Comparison of ENCODE assay signal across 8 mouse cellular contexts in genomic region chr11:94135581-94136001, GRCm38 (mm10).
DNase-seq lines count a peak whose midpoint lies in the region; ATAC-seq and TF ChIP-seq lines count a peak whose summit lies in the region.

No protein-coding gene starts in this region.

- H3K4me2 ChIP-seq in stomach, embryonic 16.5 days (ENCODE audit: low read depth, low read length): no peak overlapping the region

- peaks cover 17% of the 10 kb centered on the region for H3K4me1 ChIP-seq in heart, adult 2 months (ENCODE audit: control insufficient read depth, insufficient read depth, low read length)
- peaks cover 39% of the 10 kb centered on the region for H3K4me1 ChIP-seq in stomach, embryonic 16.5 days (ENCODE audit: control insufficient read depth, insufficient read depth, low read length)

- no peaks in the 10 kb centered on the region for H3K79me2 ChIP-seq in heart, adult 2 months (replicated peaks; ENCODE audit: control insufficient read depth, insufficient read depth, low read length)

- peak overlapping the region; percentile 95 for H3K27ac ChIP-seq in heart, adult 2 months
- H3K27ac ChIP-seq in stomach, embryonic 16.5 days (ENCODE audit: low read length): peak overlapping the region; percentile 78; the same call in 1 of the 2 replicates

- peak overlapping the region; percentile 6; the same call in 1 of the 2 replicates for H3K9ac ChIP-seq in heart, adult 2 months (ENCODE audit: low read depth, low read length)
- H3K9ac ChIP-seq in stomach, embryonic 16.5 days (ENCODE audit: low read length): no peak overlapping the region

- TF ChIP-seq EP300 in heart, adult 2 months (IDR thresholded peaks at IDR 0.05; ENCODE audit: insufficient read depth, low read depth, low read length): no peak

- TF ChIP-seq POLR2A in heart, adult 2 months (IDR thresholded peaks at IDR 0.05; ENCODE audit: insufficient read depth, low read depth, low read length): no peak

- 54% methylated on average over 8 of the region's 8 CpGs for WGBS in heart, adult 2 months
- WGBS in stomach, embryonic 16.5 days: 68% methylated on average over 8 of the region's 8 CpGs

- ATAC-seq in stomach, embryonic 16.5 days (ENCODE audit: insufficient read depth, low FRiP score): no peak
- ATAC-seq in megakaryocyte, adult 5-6 weeks (ENCODE audit: poor library complexity, severe bottlenecking): no peak

- no peak for DNase-seq in heart, adult 2 months
- no peak for DNase-seq in heart, postnatal 36 days
- DNase-seq in right cerebral cortex, postnatal 14 days: peak; percentile 10
- DNase-seq in right cerebral cortex, adult 18-20 months: no peak
- DNase-seq in heart, postnatal 10 days: peak; percentile 38 to 42
- DNase-seq in left cerebral cortex, adult 18-20 months (ENCODE audit: low spot score in 2 of 2): no peak

- intact Hi-C loops in heart, adult 2 months (cut with DNase I): loop anchor here (2.0 kb wide), 2 partner anchors 13 to 23 kb away; no protein-coding TSS in a partner anchor
- intact Hi-C loops in heart, postnatal 36 days (cut with DNase I): loop anchor here (2.0 kb wide), 1 partner anchor 25 kb away; no protein-coding TSS in a partner anchor
- intact Hi-C loops in heart, postnatal 10 days (cut with DNase I): no loop called here

- no peaks in the 10 kb centered on the region for H3K27me3 ChIP-seq in heart, adult 2 months (ENCODE audit: control insufficient read depth, insufficient read depth, low read length)
- H3K27me3 ChIP-seq in stomach, embryonic 16.5 days (ENCODE audit: control insufficient read depth, insufficient read depth, low read length): no peaks in the 10 kb centered on the region

- no peak for TF ChIP-seq CTCF in heart, adult 2 months (IDR thresholded peaks at IDR 0.05)

- no peaks in the 10 kb centered on the region for H3K36me3 ChIP-seq in heart, adult 2 months (ENCODE audit: control insufficient read depth, insufficient read depth, low read length)
- no peaks in the 10 kb centered on the region for H3K36me3 ChIP-seq in stomach, embryonic 16.5 days (ENCODE audit: control insufficient read depth, insufficient read depth, low read length)

- H3K4me3 ChIP-seq in heart, adult 2 months: no peak overlapping the region
- H3K4me3 ChIP-seq in stomach, embryonic 16.5 days (replicated peaks; ENCODE audit: low read length): no peak overlapping the region

- H3K9me3 ChIP-seq in stomach, embryonic 16.5 days (replicated peaks; ENCODE audit: control insufficient read depth, low read length): no peaks in the 10 kb centered on the region

Comparison
In these comparisons a context has a peak if more than half of its experiments do, and no peak if none do; other contexts are left out.
1. DNase-seq: peak in right cerebral cortex, postnatal 14 days (single experiment) and heart, postnatal 10 days (2 of 2); none in heart, adult 2 months (0 of 2), heart, postnatal 36 days (0 of 2), right cerebral cortex, adult 18-20 months (single experiment) and left cerebral cortex, adult 18-20 months (0 of 2).